Mouse (Mus musculus) forebrain, embryonic 15.5 days (tissue): Measurements from ENCODE around the gene H2afv. TPM values are rescaled to one million over a fixed set of nuclear protein-coding genes. Genes with fewer than 3 reads are reported as not detected.
"Not testable (repeated sequence)": the region's sequence is repeated elsewhere in the genome, so short reads cannot be mapped to it uniquely, and the experiment has no call there.

ENCODE experiments used
- ATAC-seq: fragments of 200-750 bp; cut with Nextera tagmentation; replicated peaks from 2 replicates; pipeline ENCODE4 v1.8.0; 2017; ENCODE audit warnings: mild to moderate bottlenecking, moderate TSS enrichment, moderate library complexity
- H3K27ac ChIP-seq: fragments of 300-500 bp; sonication (generic); replicated peaks from 2 replicates; pipeline ENCODE4 v1.5.1; 2015; ENCODE audit warnings: mild to moderate bottlenecking, inconsistent platforms
- H3K27me3 ChIP-seq: fragments of 300-500 bp; sonication (generic); 2 replicates; pipeline ENCODE4 v1.6.1; 2015; ENCODE audit warnings: inconsistent platforms
- H3K36me3 ChIP-seq: fragments of 300-500 bp; sonication (generic); 2 replicates; pipeline ENCODE4 v1.6.1; 2015; ENCODE audit warnings: mild to moderate bottlenecking, inconsistent platforms
- H3K4me1 ChIP-seq: fragments of 300-500 bp; sonication (generic); 2 replicates; pipeline ENCODE4 v1.6.1; 2015; ENCODE audit warnings: inconsistent platforms
- H3K4me2 ChIP-seq: fragments of 300-500 bp; sonication (generic); replicated peaks from 2 replicates; pipeline ENCODE4 v1.6.1; 2015; ENCODE audit warnings: mild to moderate bottlenecking, inconsistent platforms
- H3K4me3 ChIP-seq: fragments of 300-500 bp; sonication (generic); 2 replicates; pipeline ENCODE4 v1.5.1; 2015; ENCODE audit warnings: mild to moderate bottlenecking, inconsistent platforms
- H3K9ac ChIP-seq: fragments of 300-500 bp; sonication (generic); replicated peaks from 2 replicates; pipeline ENCODE4 v1.6.1; 2015; ENCODE audit warnings: mild to moderate bottlenecking, inconsistent platforms
- H3K9me3 ChIP-seq: fragments of 300-500 bp; sonication (generic); 2 replicates; pipeline ENCODE4 v1.6.1; 2016; ENCODE audit warnings: inconsistent platforms
- WGBS: fragments of 180-500 bp; shearing (Covaris S2); methylation state at CpG from one replicate; pipeline ENCODE4 v1.1.7; 2015; ENCODE audit warnings: mixed read lengths; 5-methylcytosine and 5-hydroxymethylcytosine counted together
- polyA plus RNA-seq: library from polyadenylated mRNA; unstranded; fragments of >200 nt; fragmentation: Nextera tagmentation; extraction: Ambion mirVana; gene quantifications from 2 replicates; pipeline ENCODE4 v1.2.1, GENCODE M21; 2015

H2afv gene
- polyA plus RNA-seq, 1 experiment from 2014 or later = 576 TPM

DNA sequence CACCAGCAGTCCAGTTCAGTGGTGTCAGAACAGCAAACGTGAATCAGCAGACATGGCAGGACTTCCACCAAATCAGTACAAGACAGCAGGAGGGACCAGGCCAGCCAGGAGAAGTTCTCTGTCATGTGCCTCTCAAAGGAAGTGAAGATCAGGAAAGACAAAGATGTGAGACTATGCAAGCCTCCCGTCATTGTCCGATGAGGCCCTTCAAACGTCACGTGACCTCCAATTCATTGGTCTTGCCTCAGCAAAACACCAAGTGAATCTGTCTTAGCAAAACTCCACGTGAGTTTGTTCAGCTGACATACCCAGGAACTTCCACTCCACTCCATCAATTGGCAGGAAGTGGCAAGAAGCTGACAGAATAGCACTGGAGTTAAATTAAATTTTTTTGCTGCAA, 11.8 kb upstream of the H2afv start:
- ATAC-seq = no peak
- Histone ChIP-seq H3K27ac (no peak overlapping the region), H3K4me1 (no peaks in the 10 kb centered on the region), H3K27me3 (no peaks in the 10 kb centered on the region), H3K4me3 (no peak overlapping the region), H3K9me3 (no peaks in the 10 kb centered on the region), H3K9ac (no peak overlapping the region), H3K4me2 (no peak overlapping the region), H3K36me3 (no peaks in the 10 kb centered on the region)
- WGBS = 80% methylated on average over 6 of the region's 6 CpGs

DNA sequence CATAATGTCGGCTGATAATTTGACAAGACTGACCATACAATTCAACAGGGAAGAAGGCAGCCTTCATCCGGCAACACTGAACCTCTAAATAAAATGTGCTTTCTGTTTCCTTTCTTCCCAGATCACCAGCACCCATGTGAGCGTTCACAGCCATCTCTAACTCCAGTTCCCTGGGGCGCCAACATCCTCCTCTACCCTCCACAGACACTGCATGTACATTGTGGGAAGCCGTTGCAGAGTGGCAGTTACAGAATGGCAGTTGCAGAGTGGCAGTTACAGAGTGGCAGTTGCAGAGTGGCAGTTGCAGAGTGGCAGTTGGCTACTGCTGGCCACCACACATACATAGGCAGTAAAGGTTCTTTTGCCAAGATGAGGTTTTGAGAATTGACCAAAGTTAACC, 3.9 kb upstream of the H2afv start:
- H3K4me1 ChIP-seq, H3K4me3 ChIP-seq, H3K9me3 ChIP-seq, H3K36me3 ChIP-seq, H3K27me3 ChIP-seq, H3K9ac ChIP-seq, ATAC-seq, H3K4me2 ChIP-seq, H3K27ac ChIP-seq: not testable (repeated sequence)
- 95% methylated on average over 5 of the region's 5 CpGs for WGBS

DNA sequence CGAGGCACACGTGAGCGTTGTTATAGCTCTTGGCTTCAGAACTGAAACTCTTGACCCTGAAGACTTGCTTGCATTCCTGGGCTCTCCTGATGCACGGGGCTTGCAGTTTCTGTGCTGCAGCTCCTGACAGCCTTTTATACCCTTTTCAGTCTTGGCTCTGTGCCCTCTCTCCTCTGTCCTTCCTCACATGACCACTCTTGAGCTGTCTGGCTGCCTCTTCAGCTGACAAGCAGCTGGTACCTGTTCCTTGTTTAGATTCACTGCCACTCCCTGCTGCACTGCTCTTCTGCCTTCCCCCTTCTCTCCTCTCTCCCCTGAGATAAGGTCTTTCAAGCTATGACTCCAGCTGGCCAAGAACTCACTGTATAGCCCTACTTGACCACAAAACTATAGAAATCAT, 3.2 kb upstream of the H2afv start:
- H3K4me3 ChIP-seq = no peak overlapping the region
- no peak overlapping the region for H3K9ac ChIP-seq
- H3K27ac ChIP-seq = no peak overlapping the region
- H3K9me3 ChIP-seq = no peaks in the 10 kb centered on the region
- H3K4me1 ChIP-seq = peaks cover 14% of the 10 kb centered on the region
- H3K27me3 ChIP-seq = no peaks in the 10 kb centered on the region
- no peaks in the 10 kb centered on the region for H3K36me3 ChIP-seq
- H3K4me2 ChIP-seq = no peak overlapping the region
- 87% methylated on average over 4 of the region's 4 CpGs for WGBS
- ATAC-seq = no peak

DNA sequence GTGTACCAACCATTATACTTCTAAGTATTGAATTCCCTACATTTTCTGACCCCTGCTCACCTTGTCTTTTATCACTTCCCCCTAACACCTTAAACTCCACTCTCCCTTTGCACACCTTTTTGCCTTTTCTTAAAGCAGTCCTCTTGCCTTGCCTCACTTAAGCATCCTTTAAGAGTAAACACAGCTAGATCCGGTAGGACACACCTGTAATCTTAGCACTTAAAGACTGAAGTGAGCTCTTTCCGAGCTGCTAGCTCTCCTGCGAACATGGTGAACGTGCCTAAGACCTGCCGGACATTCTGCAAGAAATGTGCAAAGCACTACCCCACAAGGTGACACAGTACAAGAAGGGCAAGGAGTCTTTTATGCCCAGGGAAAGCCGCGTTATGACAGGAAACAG, 1.7 kb upstream of the H2afv start:
- 91% methylated on average over 7 of the region's 7 CpGs for WGBS
- Histone ChIP-seq H3K4me3 (no peak overlapping the region), H3K9me3 (no peaks in the 10 kb centered on the region), H3K27me3 (no peaks in the 10 kb centered on the region), H3K9ac (no peak overlapping the region), H3K4me1 (peaks cover 17% of the 10 kb centered on the region), H3K36me3 (no peaks in the 10 kb centered on the region; the same call in 1 of the 2 replicates), H3K4me2 (no peak overlapping the region), H3K27ac (no peak overlapping the region)
- no peak for ATAC-seq

DNA sequence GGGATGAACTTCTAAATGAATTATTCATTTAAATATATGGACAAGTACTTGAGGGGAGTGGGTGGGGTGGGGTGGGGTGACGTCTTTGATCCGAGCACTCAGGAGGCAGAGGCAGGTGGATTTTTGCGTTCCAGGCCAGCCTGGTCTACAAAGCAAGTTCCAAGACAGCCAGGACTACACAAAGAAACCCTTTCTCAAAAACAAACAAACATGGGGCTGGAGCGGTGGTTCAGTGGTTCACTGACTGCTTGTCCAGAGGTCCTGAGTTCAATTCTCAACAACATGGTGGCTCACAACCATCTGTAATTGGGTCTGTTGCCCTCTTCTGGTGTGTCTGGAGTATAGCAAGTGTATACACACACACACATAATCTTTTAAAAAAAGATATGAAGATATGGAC, 1.2 kb upstream of the H2afv start:
- WGBS = 82% methylated on average over 4 of the region's 4 CpGs
- H3K36me3 ChIP-seq = peaks cover under 1% of the 10 kb centered on the region; the same call in 1 of the 2 replicates
- H3K4me2 ChIP-seq = no peak overlapping the region
- no peak overlapping the region for H3K27ac ChIP-seq
- H3K9ac ChIP-seq = no peak overlapping the region
- no peak for ATAC-seq
- H3K9me3 ChIP-seq = no peaks in the 10 kb centered on the region
- H3K4me1 ChIP-seq = peaks cover 17% of the 10 kb centered on the region
- H3K27me3 ChIP-seq = no peaks in the 10 kb centered on the region
- no peak overlapping the region for H3K4me3 ChIP-seq

DNA sequence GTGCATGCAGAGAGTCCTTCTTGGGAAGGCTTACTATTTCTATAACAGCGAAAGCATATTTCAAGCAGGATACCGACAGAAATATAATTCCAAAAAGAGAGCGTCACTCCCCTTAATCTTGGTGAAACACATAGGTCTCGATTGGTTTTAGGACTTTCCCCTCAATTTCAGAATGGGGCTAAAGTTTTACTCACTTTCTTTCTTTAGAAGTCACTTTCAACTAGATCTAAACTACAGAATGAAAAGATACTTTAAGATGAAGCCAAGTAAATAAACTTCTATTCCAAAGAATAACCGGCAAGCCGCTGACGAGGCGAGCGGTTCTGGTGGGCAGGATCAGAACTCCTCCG, 541 bp downstream of the H2afv start:
- H3K4me1 ChIP-seq = peaks cover 17% of the 10 kb centered on the region
- H3K4me2 ChIP-seq = peak overlapping the region; percentile 62
- H3K4me3 ChIP-seq = peak overlapping the region; percentile 97
- peaks cover 4% of the 10 kb centered on the region; the same call in 1 of the 2 replicates for H3K36me3 ChIP-seq
- no peaks in the 10 kb centered on the region for H3K27me3 ChIP-seq
- under 1% methylated on average over 10 of the region's 10 CpGs for WGBS
- no peak for ATAC-seq
- H3K27ac ChIP-seq = peak overlapping the region; percentile 96
- H3K9me3 ChIP-seq = no peaks in the 10 kb centered on the region
- peak overlapping the region; percentile 93 for H3K9ac ChIP-seq

DNA sequence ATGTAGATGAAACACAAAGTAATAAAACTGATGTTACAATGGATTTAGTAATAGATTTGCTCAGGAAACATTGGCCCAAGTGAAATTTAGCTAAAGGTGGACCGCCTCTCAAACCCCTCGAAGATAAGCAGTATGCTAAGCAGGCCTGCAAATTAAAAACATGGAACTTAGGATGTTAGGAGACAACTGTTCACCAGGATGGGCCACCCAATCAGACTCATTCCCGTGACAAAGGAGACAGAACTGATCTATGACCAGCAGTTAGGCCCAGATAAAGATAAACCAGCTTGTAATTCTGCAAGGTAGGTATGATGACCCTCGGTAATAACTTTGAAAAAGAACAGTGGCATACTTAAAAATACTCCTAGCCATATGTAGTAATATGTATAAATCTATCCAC, 1.1 kb downstream of the H2afv start:
- H3K36me3 ChIP-seq = peaks cover 5% of the 10 kb centered on the region; the same call in 1 of the 2 replicates
- H3K4me1 ChIP-seq = peaks cover 17% of the 10 kb centered on the region
- ATAC-seq = no peak
- H3K4me3 ChIP-seq = peak overlapping the region; percentile 97
- no peaks in the 10 kb centered on the region for H3K9me3 ChIP-seq
- H3K9ac ChIP-seq = peak overlapping the region; percentile 93
- H3K27me3 ChIP-seq = no peaks in the 10 kb centered on the region
- H3K27ac ChIP-seq = no peak overlapping the region
- peak overlapping the region; percentile 62 for H3K4me2 ChIP-seq
- 45% methylated on average over 4 of the region's 4 CpGs for WGBS

DNA sequence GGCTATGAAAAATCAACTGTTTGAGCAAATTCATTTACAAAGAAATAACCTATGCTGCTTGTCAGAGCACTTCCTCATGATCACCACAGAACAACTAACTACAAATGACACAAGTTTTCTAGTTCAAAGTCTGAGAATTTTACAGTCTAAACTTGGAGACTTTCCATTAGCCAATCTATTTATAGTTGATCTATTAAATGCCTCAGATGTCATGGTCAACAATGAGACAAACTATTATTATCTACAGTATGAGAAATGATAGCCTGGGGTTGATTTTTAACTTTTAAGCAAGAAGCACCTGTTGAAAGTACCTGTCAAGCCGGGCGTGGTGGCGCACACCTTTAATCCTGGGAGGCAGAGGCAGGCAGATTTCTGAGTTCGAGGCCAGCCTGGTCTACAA, 1.7 kb downstream of the H2afv start:
- H3K4me1 ChIP-seq = peaks cover 17% of the 10 kb centered on the region
- no peak overlapping the region for H3K9ac ChIP-seq
- no peaks in the 10 kb centered on the region for H3K27me3 ChIP-seq
- peaks cover 10% of the 10 kb centered on the region for H3K36me3 ChIP-seq
- 97% methylated on average over 4 of the region's 4 CpGs for WGBS
- H3K9me3 ChIP-seq = no peaks in the 10 kb centered on the region
- ATAC-seq = no peak
- no peak overlapping the region for H3K4me2 ChIP-seq
- no peak overlapping the region for H3K27ac ChIP-seq
- H3K4me3 ChIP-seq = no peak overlapping the region

DNA sequence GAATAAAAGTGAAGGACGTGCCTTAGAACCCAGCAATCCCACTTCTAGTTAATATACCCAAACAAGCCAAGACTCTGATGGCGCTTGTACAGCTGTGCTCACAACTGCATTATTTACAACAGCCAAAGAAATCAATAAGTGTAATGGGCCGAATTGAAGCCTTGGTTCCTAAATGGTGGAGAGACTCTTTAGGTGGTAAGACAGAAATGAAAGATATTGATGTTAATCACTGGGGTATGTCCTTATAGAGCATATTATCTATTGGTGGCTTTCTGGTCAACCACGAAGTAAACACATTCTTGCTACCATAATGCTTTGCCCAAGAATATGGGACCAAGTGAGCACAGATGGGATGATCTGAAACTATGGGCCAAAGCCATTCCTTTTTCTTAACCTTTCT, 4.1 kb downstream of the H2afv start:
- no peak for ATAC-seq
- Histone ChIP-seq H3K4me3 (no peak overlapping the region), H3K4me1 (peaks cover 16% of the 10 kb centered on the region), H3K9me3 (no peaks in the 10 kb centered on the region), H3K27ac (no peak overlapping the region), H3K27me3 (no peaks in the 10 kb centered on the region), H3K9ac (no peak overlapping the region), H3K4me2 (no peak overlapping the region), H3K36me3 (peaks cover 29% of the 10 kb centered on the region)
- 94% methylated on average over 4 of the region's 4 CpGs for WGBS

DNA sequence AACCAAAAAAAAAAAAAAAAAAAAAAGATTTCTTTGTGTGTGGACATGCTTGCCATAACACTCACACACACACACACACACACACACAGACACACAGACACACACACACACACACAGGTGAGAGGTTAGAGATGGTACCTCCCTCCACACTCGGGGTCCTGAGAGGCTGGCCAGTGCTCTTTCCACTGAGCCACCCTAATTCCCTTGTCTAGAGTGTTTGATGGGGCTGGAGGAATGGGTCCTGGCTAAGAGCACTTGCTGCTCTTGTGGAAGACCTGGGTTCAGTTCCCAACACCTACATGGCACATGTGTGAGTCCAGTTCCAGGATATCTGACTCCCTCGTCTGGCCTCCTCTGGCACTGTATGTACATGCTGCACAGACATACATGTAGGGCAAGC, 6.6 kb downstream of the H2afv start:
- H3K4me3 ChIP-seq = no peak overlapping the region
- H3K27ac ChIP-seq = no peak overlapping the region
- WGBS = 89% methylated on average over 2 of the region's 2 CpGs
- H3K9me3 ChIP-seq = no peaks in the 10 kb centered on the region
- H3K27me3 ChIP-seq = no peaks in the 10 kb centered on the region
- H3K4me1 ChIP-seq = peaks cover 4% of the 10 kb centered on the region; the same call in 1 of the 2 replicates
- H3K9ac ChIP-seq = no peak overlapping the region
- no peak for ATAC-seq
- H3K36me3 ChIP-seq = peaks cover 47% of the 10 kb centered on the region
- no peak overlapping the region for H3K4me2 ChIP-seq

DNA sequence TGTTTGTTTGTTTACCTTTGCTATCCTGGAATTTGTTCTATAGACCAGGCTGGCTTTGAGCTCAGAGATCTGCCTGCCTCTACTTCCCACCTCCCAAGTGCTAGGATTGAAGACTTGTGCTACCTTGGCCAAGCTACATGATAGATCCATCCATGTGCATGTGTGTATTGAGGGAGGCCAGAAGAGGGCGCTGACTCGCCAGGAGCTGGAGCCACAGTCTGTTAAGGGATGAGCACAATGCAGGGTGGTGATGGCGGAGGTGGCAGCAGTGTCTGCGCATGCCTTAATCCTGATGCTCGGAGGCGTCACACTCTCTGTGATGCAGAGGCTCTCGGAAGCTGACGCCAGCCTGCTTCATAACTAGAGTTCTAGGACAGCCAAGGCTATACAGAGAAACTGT, 7.8 kb downstream of the H2afv start:
- Histone ChIP-seq H3K27me3 (no peaks in the 10 kb centered on the region), H3K27ac (no peak overlapping the region), H3K36me3 (peaks cover 59% of the 10 kb centered on the region), H3K9me3 (no peaks in the 10 kb centered on the region), H3K4me2 (no peak overlapping the region), H3K4me3 (no peak overlapping the region), H3K9ac (no peak overlapping the region), H3K4me1 (no peaks in the 10 kb centered on the region)
- 65% methylated on average over 8 of the region's 8 CpGs for WGBS
- ATAC-seq = 0 out of 2 replicates have a peak, but pooled peaks have one; percentile 35

DNA sequence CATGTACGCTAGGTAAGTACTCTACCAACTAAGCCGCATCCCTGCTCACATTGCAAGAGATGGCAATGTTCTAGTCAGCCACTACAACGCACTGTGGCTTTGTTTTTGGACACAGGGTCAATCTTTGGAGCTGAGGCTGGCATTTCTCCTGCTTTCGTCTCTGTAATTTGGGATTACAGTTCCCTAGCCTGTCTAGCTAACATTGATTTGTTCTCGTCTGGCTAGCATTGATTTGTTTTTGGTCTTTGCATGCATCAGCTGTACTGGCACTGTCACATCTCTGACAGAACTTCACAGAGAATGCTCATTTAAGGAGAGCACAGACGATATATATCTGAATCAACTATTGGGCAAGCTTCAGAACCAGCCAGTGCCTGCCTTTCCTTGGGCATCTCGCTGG, 14.1 kb downstream of the H2afv start:
- ATAC-seq = no peak
- Histone ChIP-seq H3K9me3 (no peaks in the 10 kb centered on the region), H3K27ac (no peak overlapping the region), H3K36me3 (peaks cover 86% of the 10 kb centered on the region), H3K27me3 (no peaks in the 10 kb centered on the region), H3K9ac (no peak overlapping the region), H3K4me1 (no peaks in the 10 kb centered on the region), H3K4me2 (no peak overlapping the region), H3K4me3 (no peak overlapping the region)
- 92% methylated on average over 7 of the region's 7 CpGs for WGBS

DNA sequence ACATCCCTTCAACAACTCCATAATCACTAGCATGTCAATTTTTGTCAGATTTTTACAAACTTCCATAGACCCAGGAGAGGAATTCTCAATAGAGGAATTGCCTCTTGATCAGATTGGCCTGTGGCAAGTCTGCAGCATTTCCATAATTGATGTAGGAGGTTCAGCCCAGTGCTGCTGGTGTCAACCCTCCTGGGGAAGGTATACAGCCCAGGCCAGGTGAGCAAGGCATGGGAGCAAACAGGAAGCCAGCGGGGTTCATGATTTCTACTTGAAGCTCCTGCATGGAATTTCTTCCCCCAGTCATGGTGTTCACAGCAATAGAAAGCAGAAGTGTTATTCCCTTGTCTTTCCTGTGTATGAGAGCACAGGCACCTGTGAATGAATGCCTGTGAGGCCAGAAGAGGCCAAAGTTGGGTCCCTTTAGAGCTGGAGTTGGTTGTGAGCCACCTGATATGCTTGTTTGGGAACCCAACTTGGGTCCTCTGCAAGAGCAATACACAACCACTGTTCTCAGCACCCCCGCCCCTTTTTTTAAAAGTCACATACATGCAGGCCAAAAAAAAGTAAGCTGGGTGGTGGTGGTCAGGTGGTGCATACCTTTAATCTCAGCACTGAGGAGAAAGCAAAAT, 23.4 kb downstream of the H2afv start:
- peaks cover 47% of the 10 kb centered on the region for H3K36me3 ChIP-seq
- 83% methylated on average over 2 of the region's 2 CpGs for WGBS
- peaks cover 21% of the 10 kb centered on the region for H3K4me1 ChIP-seq
- H3K4me3 ChIP-seq = no peak overlapping the region
- no peak overlapping the region for H3K9ac ChIP-seq
- no peaks in the 10 kb centered on the region for H3K9me3 ChIP-seq
- no peaks in the 10 kb centered on the region for H3K27me3 ChIP-seq
- ATAC-seq = no peak
- H3K4me2 ChIP-seq = no peak overlapping the region
- no peak overlapping the region for H3K27ac ChIP-seq
